Mouse (Mus musculus): Measurements from ENCODE around the gene Wasf2. TPM values are rescaled to one million over a fixed set of nuclear protein-coding genes. Genes with fewer than 3 reads are reported as not detected.

Wasf2 gene
- polyA plus RNA-seq, 1 experiment, result 163 TPM

GRCm38 (mm10) chr4:133114762-133115161 is 15.5 kb upstream of the Wasf2 start:
- Histone ChIP-seq H3K27ac (ENCODE audit: control insufficient read depth, insufficient read depth, low read length) (no peak overlapping the region), H3K36me3 (ENCODE audit: control insufficient read depth, insufficient read depth, low read length) (no peaks in the 10 kb centered on the region), H3K27me3 (ENCODE audit: control insufficient read depth, insufficient read depth, low read length) (no peaks in the 10 kb centered on the region), H3K4me1 (replicated peaks; ENCODE audit: control insufficient read depth, insufficient read depth, low read length) (peaks cover 22% of the 10 kb centered on the region), H3K4me3 (ENCODE audit: control insufficient read depth, insufficient read depth, low read length) (no peak overlapping the region)
- DNase-seq, result peak; percentile 35
- no peak for TF ChIP-seq CTCF (IDR thresholded peaks at IDR 0.05; ENCODE audit: borderline replicate concordance, control insufficient read depth, extremely low read depth, insufficient read depth, low read length, poor library complexity)
- TF ChIP-seq POLR2A (IDR thresholded peaks at IDR 0.05; ENCODE audit: control insufficient read depth, extremely low read depth, insufficient read depth, low read length, poor library complexity), result no peak
- WGBS, result 30% methylated on average over 3 of the region's 3 CpGs

GRCm38 (mm10) chr4:133115721-133116429 is 14.4 kb upstream of the Wasf2 start:
- H3K27ac ChIP-seq (ENCODE audit: control insufficient read depth, insufficient read depth, low read length), result no peak overlapping the region
- peaks cover 20% of the 10 kb centered on the region for H3K4me1 ChIP-seq (replicated peaks; ENCODE audit: control insufficient read depth, insufficient read depth, low read length)
- H3K27me3 ChIP-seq (ENCODE audit: control insufficient read depth, insufficient read depth, low read length), result no peaks in the 10 kb centered on the region
- WGBS, result 94% methylated on average over 14 of the region's 14 CpGs
- no peak for DNase-seq
- H3K36me3 ChIP-seq (ENCODE audit: control insufficient read depth, insufficient read depth, low read length), result no peaks in the 10 kb centered on the region
- H3K4me3 ChIP-seq (ENCODE audit: control insufficient read depth, insufficient read depth, low read length), result no peak overlapping the region
- no peak for TF ChIP-seq CTCF (IDR thresholded peaks at IDR 0.05; ENCODE audit: borderline replicate concordance, control insufficient read depth, extremely low read depth, insufficient read depth, low read length, poor library complexity)
- no peak for TF ChIP-seq POLR2A (IDR thresholded peaks at IDR 0.05; ENCODE audit: control insufficient read depth, extremely low read depth, insufficient read depth, low read length, poor library complexity)

- no peak for DNase-seq
- Histone ChIP-seq H3K4me3 (ENCODE audit: control insufficient read depth, insufficient read depth, low read length) (no peak overlapping the region), H3K27ac (ENCODE audit: control insufficient read depth, insufficient read depth, low read length) (no peak overlapping the region), H3K36me3 (ENCODE audit: control insufficient read depth, insufficient read depth, low read length) (no peaks in the 10 kb centered on the region), H3K4me1 (replicated peaks; ENCODE audit: control insufficient read depth, insufficient read depth, low read length) (peaks cover 22% of the 10 kb centered on the region), H3K27me3 (ENCODE audit: control insufficient read depth, insufficient read depth, low read length) (no peaks in the 10 kb centered on the region)
- WGBS, result 89% methylated on average over 3 of the region's 3 CpGs
- TF ChIP-seq CTCF (IDR thresholded peaks at IDR 0.05; ENCODE audit: borderline replicate concordance, control insufficient read depth, extremely low read depth, insufficient read depth, low read length, poor library complexity) (no peak), POLR2A (IDR thresholded peaks at IDR 0.05; ENCODE audit: control insufficient read depth, extremely low read depth, insufficient read depth, low read length, poor library complexity) (no peak)
Measured at GRCm38 (mm10) chr4:133116756-133117470, 13.4 kb upstream of the Wasf2 start.

- no peak for DNase-seq
- Histone ChIP-seq H3K4me1 (replicated peaks; ENCODE audit: control insufficient read depth, insufficient read depth, low read length) (peaks cover 24% of the 10 kb centered on the region), H3K27me3 (ENCODE audit: control insufficient read depth, insufficient read depth, low read length) (no peaks in the 10 kb centered on the region), H3K27ac (ENCODE audit: control insufficient read depth, insufficient read depth, low read length) (no peak overlapping the region), H3K36me3 (ENCODE audit: control insufficient read depth, insufficient read depth, low read length) (no peaks in the 10 kb centered on the region), H3K4me3 (ENCODE audit: control insufficient read depth, insufficient read depth, low read length) (no peak overlapping the region)
- no peak for TF ChIP-seq CTCF (IDR thresholded peaks at IDR 0.05; ENCODE audit: borderline replicate concordance, control insufficient read depth, extremely low read depth, insufficient read depth, low read length, poor library complexity)
- TF ChIP-seq POLR2A (IDR thresholded peaks at IDR 0.05; ENCODE audit: control insufficient read depth, extremely low read depth, insufficient read depth, low read length, poor library complexity), result no peak
- WGBS, result 69% methylated on average over 18 of the region's 18 CpGs
Measured at GRCm38 (mm10) chr4:133117556-133118411, 12.5 kb upstream of the Wasf2 start.

GRCm38 (mm10) chr4:133118775-133119375 is 11.4 kb upstream of the Wasf2 start:
- H3K27ac ChIP-seq (ENCODE audit: control insufficient read depth, insufficient read depth, low read length), result no peak overlapping the region
- H3K36me3 ChIP-seq (ENCODE audit: control insufficient read depth, insufficient read depth, low read length), result no peaks in the 10 kb centered on the region
- no peak for DNase-seq
- no peak overlapping the region for H3K4me3 ChIP-seq (ENCODE audit: control insufficient read depth, insufficient read depth, low read length)
- no peaks in the 10 kb centered on the region for H3K27me3 ChIP-seq (ENCODE audit: control insufficient read depth, insufficient read depth, low read length)
- 96% methylated on average over 6 of the region's 6 CpGs for WGBS
- H3K4me1 ChIP-seq (replicated peaks; ENCODE audit: control insufficient read depth, insufficient read depth, low read length), result peaks cover 16% of the 10 kb centered on the region
- TF ChIP-seq CTCF (IDR thresholded peaks at IDR 0.05; ENCODE audit: borderline replicate concordance, control insufficient read depth, extremely low read depth, insufficient read depth, low read length, poor library complexity) (no peak), POLR2A (IDR thresholded peaks at IDR 0.05; ENCODE audit: control insufficient read depth, extremely low read depth, insufficient read depth, low read length, poor library complexity) (no peak)

GRCm38 (mm10) chr4:133119579-133119978 is 10.7 kb upstream of the Wasf2 start:
- no peaks in the 10 kb centered on the region for H3K27me3 ChIP-seq (ENCODE audit: control insufficient read depth, insufficient read depth, low read length)
- no peak for DNase-seq
- no peak overlapping the region for H3K4me3 ChIP-seq (ENCODE audit: control insufficient read depth, insufficient read depth, low read length)
- 97% methylated on average over 6 of the region's 6 CpGs for WGBS
- peaks cover 16% of the 10 kb centered on the region for H3K4me1 ChIP-seq (replicated peaks; ENCODE audit: control insufficient read depth, insufficient read depth, low read length)
- no peak for TF ChIP-seq CTCF (IDR thresholded peaks at IDR 0.05; ENCODE audit: borderline replicate concordance, control insufficient read depth, extremely low read depth, insufficient read depth, low read length, poor library complexity)
- no peak for TF ChIP-seq POLR2A (IDR thresholded peaks at IDR 0.05; ENCODE audit: control insufficient read depth, extremely low read depth, insufficient read depth, low read length, poor library complexity)
- H3K27ac ChIP-seq (ENCODE audit: control insufficient read depth, insufficient read depth, low read length), result no peak overlapping the region
- H3K36me3 ChIP-seq (ENCODE audit: control insufficient read depth, insufficient read depth, low read length), result no peaks in the 10 kb centered on the region

Measured in thymus, adult 2 months (tissue).